Mouse (Mus musculus) forebrain, embryonic 15.5 days (tissue): ENCODE data around the gene Msl1. TPM values are rescaled to one million over a fixed set of nuclear protein-coding genes. Genes with fewer than 3 reads are reported as not detected.

Experiments
- ATAC-seq: fragments of 200-750 bp; cut with Nextera tagmentation; replicated peaks from 2 replicates; pipeline ENCODE4 v1.8.0; 2017; ENCODE audit warnings: mild to moderate bottlenecking, moderate TSS enrichment, moderate library complexity
- H3K27ac ChIP-seq: fragments of 300-500 bp; sonication (generic); replicated peaks from 2 replicates; pipeline ENCODE4 v1.5.1; 2015; ENCODE audit warnings: mild to moderate bottlenecking, inconsistent platforms
- H3K27me3 ChIP-seq: fragments of 300-500 bp; sonication (generic); 2 replicates; pipeline ENCODE4 v1.6.1; 2015; ENCODE audit warnings: inconsistent platforms
- H3K36me3 ChIP-seq: fragments of 300-500 bp; sonication (generic); 2 replicates; pipeline ENCODE4 v1.6.1; 2015; ENCODE audit warnings: mild to moderate bottlenecking, inconsistent platforms
- H3K4me1 ChIP-seq: fragments of 300-500 bp; sonication (generic); 2 replicates; pipeline ENCODE4 v1.6.1; 2015; ENCODE audit warnings: inconsistent platforms
- H3K4me2 ChIP-seq: fragments of 300-500 bp; sonication (generic); replicated peaks from 2 replicates; pipeline ENCODE4 v1.6.1; 2015; ENCODE audit warnings: mild to moderate bottlenecking, inconsistent platforms
- H3K4me3 ChIP-seq: fragments of 300-500 bp; sonication (generic); 2 replicates; pipeline ENCODE4 v1.5.1; 2015; ENCODE audit warnings: mild to moderate bottlenecking, inconsistent platforms
- H3K9ac ChIP-seq: fragments of 300-500 bp; sonication (generic); replicated peaks from 2 replicates; pipeline ENCODE4 v1.6.1; 2015; ENCODE audit warnings: mild to moderate bottlenecking, inconsistent platforms
- H3K9me3 ChIP-seq: fragments of 300-500 bp; sonication (generic); 2 replicates; pipeline ENCODE4 v1.6.1; 2016; ENCODE audit warnings: inconsistent platforms
- WGBS: fragments of 180-500 bp; shearing (Covaris S2); methylation state at CpG from one replicate; pipeline ENCODE4 v1.1.7; 2015; ENCODE audit warnings: mixed read lengths; 5-methylcytosine and 5-hydroxymethylcytosine counted together
- polyA plus RNA-seq: library from polyadenylated mRNA; unstranded; fragments of >200 nt; fragmentation: Nextera tagmentation; extraction: Ambion mirVana; gene quantifications from 2 replicates; pipeline ENCODE4 v1.2.1, GENCODE M21; 2015

The Msl1 gene
- polyA plus RNA-seq, 1 experiment from 2014 or later = 31.7 TPM

DNA sequence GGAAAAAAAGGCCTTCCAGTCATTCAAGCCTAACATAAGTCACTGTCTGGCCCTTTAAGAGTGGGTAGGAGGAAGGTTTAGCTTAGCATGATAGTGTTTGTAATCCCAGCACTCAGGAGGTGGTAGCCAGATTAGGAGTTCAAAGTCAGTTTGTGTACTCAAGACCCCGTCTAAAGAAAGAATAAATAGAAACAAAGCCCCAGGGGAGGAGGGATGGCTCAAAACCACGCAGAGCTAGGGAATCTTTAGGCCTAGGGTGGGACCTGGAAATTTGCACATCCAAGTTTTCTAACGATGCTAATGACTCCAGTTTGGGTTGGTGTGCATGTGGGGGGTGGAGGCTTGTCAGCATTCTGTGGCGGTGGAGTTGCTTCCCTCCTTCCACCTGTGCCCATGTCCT, 3.2 kb upstream of the Msl1 start:
- 9% methylated on average over 4 of the region's 4 CpGs for WGBS
- Histone ChIP-seq H3K4me2 (no peak overlapping the region), H3K9ac (no peak overlapping the region), H3K36me3 (no peaks in the 10 kb centered on the region), H3K27ac (no peak overlapping the region), H3K4me3 (no peak overlapping the region), H3K9me3 (no peaks in the 10 kb centered on the region), H3K27me3 (no peaks in the 10 kb centered on the region), H3K4me1 (peaks cover 37% of the 10 kb centered on the region)
- no peak for ATAC-seq

DNA sequence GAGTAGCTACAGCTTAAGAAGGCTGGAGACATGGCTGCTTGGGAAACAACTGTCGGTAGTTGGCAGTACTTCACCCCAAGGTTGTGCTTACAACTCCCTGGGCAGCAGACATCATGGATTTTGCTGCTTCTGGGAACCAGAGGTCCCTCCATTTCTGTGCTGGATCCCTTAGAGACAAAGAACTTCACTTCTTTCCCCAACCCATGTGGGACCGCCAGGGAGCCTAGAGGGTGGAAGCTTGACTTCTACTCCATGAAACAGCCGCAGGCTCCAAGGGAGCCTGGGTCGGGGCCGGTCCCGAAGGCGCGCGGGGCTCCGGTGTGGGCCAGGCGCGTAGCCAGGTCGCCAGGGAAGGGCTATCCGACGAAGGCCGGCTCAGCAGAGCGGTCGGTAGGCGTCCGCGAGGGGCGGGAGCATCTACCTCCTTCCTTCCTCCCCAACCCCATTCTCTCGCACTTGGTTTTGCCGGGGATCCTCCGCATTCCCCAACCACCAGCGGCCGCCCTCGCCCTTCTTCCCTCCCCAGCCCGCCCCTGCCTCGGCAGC, 774 bp upstream of the Msl1 start:
- Histone ChIP-seq H3K27me3 (no peaks in the 10 kb centered on the region), H3K4me1 (peaks cover 42% of the 10 kb centered on the region), H3K4me2 (peak overlapping the region; percentile 83), H3K27ac (peak overlapping the region; percentile 99), H3K4me3 (peak overlapping the region; percentile 81), H3K36me3 (peaks cover 7% of the 10 kb centered on the region), H3K9ac (peak overlapping the region; percentile 96), H3K9me3 (no peaks in the 10 kb centered on the region)
- peak; percentile 64 for ATAC-seq
- WGBS = under 1% methylated on average over 30 of the region's 30 CpGs

DNA sequence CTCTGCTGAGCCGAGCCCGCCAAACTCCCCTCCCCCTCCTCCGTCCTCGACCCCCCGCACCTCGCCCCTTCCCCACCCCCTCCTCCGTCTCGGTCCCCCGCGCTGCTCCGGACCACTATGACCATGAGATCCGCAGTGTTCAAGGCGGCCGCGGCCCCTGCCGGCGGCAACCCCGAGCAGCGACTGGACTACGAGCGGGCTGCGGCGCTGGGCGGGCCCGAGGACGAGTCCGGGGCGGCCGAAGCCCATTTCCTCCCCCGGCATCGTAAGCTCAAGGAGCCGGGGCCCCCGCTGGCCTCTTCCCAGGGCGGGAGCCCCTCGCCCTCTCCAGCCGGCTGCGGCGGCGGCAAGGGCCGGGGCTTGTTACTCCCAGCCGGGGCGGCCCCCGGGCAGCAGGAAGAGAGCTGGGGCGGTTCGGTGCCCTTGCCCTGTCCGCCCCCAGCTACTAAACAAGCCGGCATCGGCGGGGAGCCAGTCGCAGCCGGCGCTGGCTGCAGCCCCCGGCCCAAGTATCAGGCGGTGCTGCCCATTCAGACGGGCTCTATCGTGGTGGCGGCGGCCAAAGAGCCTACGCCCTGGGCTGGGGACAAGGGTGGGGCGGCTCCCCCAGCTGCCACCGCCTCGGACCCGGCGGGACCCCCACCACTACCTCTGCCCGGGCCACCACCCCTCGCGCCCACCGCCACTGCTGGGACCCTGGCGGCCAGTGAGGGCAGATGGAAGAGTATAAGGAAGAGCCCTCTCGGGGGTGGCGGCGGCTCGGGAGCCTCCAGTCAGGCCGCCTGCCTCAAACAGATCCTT, 598 bp downstream of the Msl1 start:
- H3K9me3 ChIP-seq = no peaks in the 10 kb centered on the region
- no peaks in the 10 kb centered on the region for H3K27me3 ChIP-seq
- peak overlapping the region; percentile 81 for H3K4me3 ChIP-seq
- H3K4me1 ChIP-seq = peaks cover 37% of the 10 kb centered on the region
- under 1% methylated on average over 71 of the region's 74 CpGs for WGBS
- peaks cover 20% of the 10 kb centered on the region for H3K36me3 ChIP-seq
- H3K4me2 ChIP-seq = peak overlapping the region; percentile 83
- H3K27ac ChIP-seq = peak overlapping the region; percentile 99
- ATAC-seq = peak; percentile 35
- H3K9ac ChIP-seq = peak overlapping the region; percentile 96

DNA sequence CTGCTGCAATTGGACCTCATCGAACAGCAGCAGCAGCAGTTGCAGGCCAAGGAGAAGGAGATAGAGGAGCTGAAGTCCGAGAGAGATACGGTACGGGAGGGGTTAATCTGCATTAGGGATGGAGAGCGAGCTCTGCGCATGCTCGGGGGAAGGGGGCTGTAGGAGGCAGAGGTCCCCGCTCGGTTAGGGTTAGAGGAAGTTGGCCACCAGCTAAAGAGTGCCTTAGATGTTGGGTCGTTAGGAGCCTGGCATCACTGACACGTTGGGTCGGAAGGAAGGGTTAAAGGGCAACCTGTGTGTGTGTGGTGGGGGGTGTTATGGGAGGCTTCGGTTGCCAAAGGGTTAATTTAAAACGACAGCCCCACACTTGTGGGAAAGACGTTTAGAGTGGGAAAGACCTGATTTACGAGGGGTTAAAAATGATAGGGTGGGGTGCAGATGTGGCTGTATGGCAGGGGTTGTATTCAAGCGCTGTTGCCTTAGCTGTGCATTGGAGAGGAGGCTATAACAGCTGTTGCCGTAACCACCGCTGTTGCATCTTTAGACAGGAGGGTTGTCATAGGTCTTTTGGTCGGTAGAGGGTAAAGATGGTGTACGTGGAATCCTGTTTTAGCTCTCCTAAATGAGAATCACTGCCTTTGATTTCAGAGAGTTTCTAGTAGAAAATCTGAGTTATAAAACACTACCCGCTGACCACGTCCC, 1.4 kb downstream of the Msl1 start:
- peak overlapping the region; percentile 99 for H3K27ac ChIP-seq
- peak overlapping the region; percentile 81 for H3K4me3 ChIP-seq
- H3K9me3 ChIP-seq = no peaks in the 10 kb centered on the region
- peak overlapping the region; percentile 83 for H3K4me2 ChIP-seq
- H3K9ac ChIP-seq = peak overlapping the region; percentile 96
- peak; percentile 48 for ATAC-seq
- H3K27me3 ChIP-seq = no peaks in the 10 kb centered on the region
- peaks cover 28% of the 10 kb centered on the region for H3K36me3 ChIP-seq
- WGBS = 3% methylated on average over 23 of the region's 23 CpGs
- H3K4me1 ChIP-seq = peaks cover 37% of the 10 kb centered on the region

DNA sequence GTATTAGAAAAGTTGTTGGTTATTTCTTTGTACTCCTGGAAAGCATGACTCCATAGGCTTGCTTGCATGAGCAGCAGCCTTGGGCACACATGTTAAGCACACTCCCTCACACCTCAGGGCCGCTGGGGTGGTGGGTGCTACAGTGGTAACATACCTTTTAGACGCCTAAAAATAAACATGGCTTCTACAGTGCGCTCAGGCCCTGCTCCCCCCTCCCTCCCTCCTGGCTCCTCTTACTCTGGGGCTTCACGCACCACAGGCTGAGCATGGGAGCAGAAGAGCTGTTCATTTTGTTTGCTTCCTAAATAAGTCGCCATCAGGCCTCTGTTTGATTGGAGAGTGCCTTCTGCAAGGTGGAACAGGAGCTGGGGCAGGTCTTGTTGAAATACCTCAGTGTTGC, 2.0 kb downstream of the Msl1 start:
- Histone ChIP-seq H3K36me3 (peaks cover 34% of the 10 kb centered on the region), H3K27ac (peak overlapping the region; percentile 99; the same call in 1 of the 2 replicates), H3K9me3 (no peaks in the 10 kb centered on the region), H3K27me3 (no peaks in the 10 kb centered on the region), H3K4me3 (peak overlapping the region; percentile 81), H3K9ac (peak overlapping the region; percentile 96), H3K4me2 (peak overlapping the region; percentile 83), H3K4me1 (peaks cover 37% of the 10 kb centered on the region)
- 9% methylated on average over 5 of the region's 5 CpGs for WGBS
- no peak for ATAC-seq

DNA sequence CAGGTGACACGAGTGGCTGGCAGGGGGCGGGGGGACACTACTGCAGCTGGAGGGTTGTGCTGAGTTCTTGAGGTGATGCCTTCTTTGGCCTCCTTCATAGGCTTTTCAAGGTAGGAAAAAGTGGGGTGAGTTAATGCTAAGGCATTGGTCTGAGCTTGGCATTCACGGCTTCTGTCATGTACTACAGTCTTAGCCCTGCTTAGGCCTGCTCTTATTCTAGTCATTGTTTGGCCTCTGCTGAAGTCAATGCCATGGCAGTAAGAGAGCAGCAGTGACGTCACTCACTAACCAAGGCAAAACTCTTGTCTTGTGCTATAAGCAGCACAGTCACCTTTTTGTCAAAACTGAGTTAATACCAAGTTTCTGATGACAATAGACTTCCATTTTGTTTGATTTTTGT, 2.6 kb downstream of the Msl1 start:
- peak overlapping the region; percentile 81 for H3K4me3 ChIP-seq
- peak overlapping the region; percentile 96 for H3K9ac ChIP-seq
- no peaks in the 10 kb centered on the region for H3K9me3 ChIP-seq
- peaks cover 40% of the 10 kb centered on the region for H3K36me3 ChIP-seq
- no peaks in the 10 kb centered on the region for H3K27me3 ChIP-seq
- WGBS = 32% methylated on average over 4 of the region's 4 CpGs
- peaks cover 36% of the 10 kb centered on the region for H3K4me1 ChIP-seq
- H3K4me2 ChIP-seq = peak overlapping the region; percentile 83
- no peak for ATAC-seq
- H3K27ac ChIP-seq = 0 out of 2 replicates have a peak overlapping the region, but pooled peaks have one; percentile 99

DNA sequence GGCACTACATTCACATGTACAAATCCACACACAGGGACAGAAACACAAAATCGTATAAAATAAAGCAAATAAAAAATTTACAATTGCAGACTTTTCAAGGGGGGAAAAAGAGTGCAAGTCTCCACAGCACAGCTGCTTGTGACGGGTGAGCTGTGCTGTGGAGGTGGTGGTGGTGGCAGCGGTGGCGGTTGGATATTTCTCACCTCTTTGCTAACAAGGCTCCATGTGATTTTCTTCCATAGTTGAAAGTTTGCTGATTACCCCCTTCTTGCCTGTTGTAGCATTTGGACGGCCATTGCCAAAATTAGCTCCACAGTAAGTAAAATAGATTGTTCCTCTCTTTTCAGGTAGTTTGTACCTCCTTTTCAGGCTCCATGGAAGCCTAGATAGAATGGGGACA, 9.3 kb downstream of the Msl1 start, which contains the start of gene Casc3:
Casc3 (plus strand) TSS at position 301 of the 400 bp plus-strand sequence.
- Histone ChIP-seq H3K9me3 (no peaks in the 10 kb centered on the region), H3K4me2 (no peak within 1 kb of the TSS), H3K4me1 (peaks cover 11% of the 10 kb centered on the region), H3K4me3 (no peak within 1 kb of the TSS), H3K9ac (no peak within 1 kb of the TSS), H3K27ac (no peak within 1 kb of the TSS), H3K27me3 (no peaks in the 10 kb centered on the region), H3K36me3 (peaks cover 82% of the 10 kb centered on the region)
- 93% methylated on average over 5 of the region's 5 CpGs for WGBS
- ATAC-seq = no peak

DNA sequence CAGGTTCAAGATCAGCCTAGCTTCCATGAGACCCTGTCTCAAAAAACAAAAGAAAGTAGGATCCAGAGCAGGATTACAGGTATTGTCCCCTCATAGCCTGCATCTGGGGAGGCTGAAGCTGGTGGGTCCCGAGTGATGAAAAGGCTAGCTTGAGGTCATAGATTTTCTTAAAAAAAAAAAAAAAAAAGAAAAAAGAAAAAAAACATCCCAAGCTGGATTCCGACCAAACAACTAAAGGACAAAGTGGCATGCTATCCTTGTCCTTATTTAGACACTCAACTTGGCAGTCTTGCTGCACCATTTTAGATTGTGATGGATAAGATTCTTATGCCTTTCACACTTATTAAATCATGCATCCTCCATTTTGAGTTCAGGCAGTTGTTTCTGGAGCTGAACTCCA, 13.1 kb downstream of the Msl1 start:
- no peak for ATAC-seq
- Histone ChIP-seq H3K27ac (peak overlapping the region; percentile 97), H3K4me3 (peak overlapping the region; percentile 85; the same call in 1 of the 2 replicates), H3K9me3 (no peaks in the 10 kb centered on the region), H3K4me1 (peaks cover 33% of the 10 kb centered on the region), H3K36me3 (peaks cover 63% of the 10 kb centered on the region), H3K27me3 (no peaks in the 10 kb centered on the region), H3K4me2 (no peak overlapping the region), H3K9ac (no peak overlapping the region)
- 70% methylated on average over 2 of the region's 2 CpGs for WGBS

DNA sequence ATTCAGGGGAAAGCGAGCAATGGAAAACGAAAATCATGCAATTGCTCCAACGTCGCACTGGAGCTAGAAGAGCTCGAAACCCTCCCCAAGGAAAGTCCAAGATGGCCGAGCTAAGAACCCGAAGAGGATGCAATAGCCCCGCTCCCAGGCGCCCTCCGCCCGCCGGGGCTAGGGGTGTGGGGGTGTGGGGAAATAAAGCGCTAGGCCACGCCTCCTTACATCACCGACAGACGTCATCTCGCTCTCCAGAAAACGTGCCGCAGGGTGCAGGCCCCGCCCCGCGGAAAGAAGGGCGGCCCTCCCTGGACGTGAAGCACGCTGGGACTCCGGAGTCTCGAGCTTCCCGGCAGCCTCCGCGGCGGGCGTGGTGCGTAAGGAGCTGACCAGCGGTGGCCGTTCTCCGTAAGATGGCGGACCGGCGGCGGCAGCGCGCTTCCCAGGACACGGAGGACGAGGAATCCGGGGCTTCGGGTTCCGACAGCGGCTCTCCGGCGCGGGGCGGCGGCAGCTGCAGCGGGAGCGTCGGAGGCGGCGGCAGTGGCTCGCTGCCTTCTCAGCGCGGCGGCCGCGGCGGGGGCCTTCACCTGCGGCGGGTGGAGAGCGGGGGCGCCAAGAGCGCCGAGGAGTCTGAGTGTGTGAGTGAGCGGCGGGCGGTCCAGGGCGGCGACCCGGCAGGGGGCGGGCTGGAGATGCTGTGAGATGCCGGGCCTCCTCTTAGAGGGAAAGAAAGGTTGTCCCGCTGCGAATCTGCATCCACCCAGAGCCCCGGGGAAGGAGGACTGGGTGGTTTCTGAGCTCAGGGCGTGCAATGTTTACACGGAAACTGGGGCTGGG, 14.4 kb downstream of the Msl1 start:
- peaks cover 37% of the 10 kb centered on the region for H3K4me1 ChIP-seq
- peak overlapping the region; percentile 85 for H3K4me3 ChIP-seq
- ATAC-seq = peak; percentile 98
- peaks cover 61% of the 10 kb centered on the region for H3K36me3 ChIP-seq
- H3K27me3 ChIP-seq = no peaks in the 10 kb centered on the region
- H3K9me3 ChIP-seq = no peaks in the 10 kb centered on the region
- H3K4me2 ChIP-seq = peak overlapping the region; percentile 62
- WGBS = under 1% methylated on average over 82 of the region's 84 CpGs
- H3K9ac ChIP-seq = peak overlapping the region; percentile 95
- H3K27ac ChIP-seq = peak overlapping the region; percentile 97

DNA sequence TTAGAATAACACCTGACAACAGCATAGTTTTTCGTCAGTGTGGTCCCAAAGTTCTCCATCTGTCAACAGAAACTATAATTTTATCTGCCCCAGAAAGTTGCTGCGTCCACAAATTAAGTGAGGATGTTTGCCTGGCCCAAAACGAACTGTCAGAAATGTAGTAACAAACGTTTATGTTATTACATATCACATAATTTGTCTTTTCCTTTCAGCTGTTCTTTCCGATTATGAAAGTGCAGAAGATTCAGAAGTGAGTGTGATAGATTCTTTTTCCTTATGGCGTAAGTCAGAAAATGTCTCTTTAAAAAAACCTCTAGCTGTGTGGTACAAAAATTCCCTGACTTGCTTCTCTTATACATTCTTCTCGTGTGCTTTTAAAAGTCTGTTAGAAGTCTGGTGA, 15.4 kb downstream of the Msl1 start:
- WGBS = 78% methylated on average over 7 of the region's 7 CpGs
- ATAC-seq = no peak
- peak overlapping the region; percentile 95 for H3K9ac ChIP-seq
- peaks cover 37% of the 10 kb centered on the region for H3K4me1 ChIP-seq
- H3K27ac ChIP-seq = no peak overlapping the region
- no peaks in the 10 kb centered on the region for H3K9me3 ChIP-seq
- H3K4me3 ChIP-seq = peak overlapping the region; percentile 85
- peak overlapping the region; percentile 62 for H3K4me2 ChIP-seq
- H3K36me3 ChIP-seq = peaks cover 57% of the 10 kb centered on the region
- no peaks in the 10 kb centered on the region for H3K27me3 ChIP-seq

DNA sequence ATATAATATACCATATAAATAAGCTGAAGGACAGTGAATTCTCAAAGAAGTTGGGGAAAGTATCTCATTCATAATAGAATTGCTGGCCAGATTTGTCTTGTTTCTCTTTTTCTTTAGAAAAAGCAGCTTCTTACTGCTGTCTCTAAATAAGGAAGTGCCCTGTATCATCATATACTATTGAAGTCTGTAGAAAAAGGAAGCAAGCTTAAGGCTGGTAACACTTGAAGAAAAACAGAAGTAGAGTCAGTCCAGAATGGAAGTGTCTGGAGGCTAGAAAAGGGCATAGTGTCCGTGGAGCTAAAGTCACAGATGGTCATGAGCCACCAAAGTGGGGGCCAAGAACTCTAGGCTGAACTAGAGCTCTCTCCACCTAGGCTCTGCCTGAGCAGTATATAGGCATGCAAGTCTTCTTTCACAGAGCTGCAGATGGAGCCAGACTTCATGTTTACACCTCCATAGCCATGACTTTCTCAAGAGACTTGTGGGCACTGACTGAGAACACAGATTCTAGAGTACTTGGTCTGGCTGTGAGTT, 21.5 kb downstream of the Msl1 start:
- H3K36me3 ChIP-seq = peaks cover 79% of the 10 kb centered on the region

More for the DNA sequence above, 21.5 kb downstream of the Msl1 start:
- Histone ChIP-seq H3K27me3 (no peaks in the 10 kb centered on the region), H3K9ac (no peak overlapping the region), H3K9me3 (no peaks in the 10 kb centered on the region), H3K4me1 (peaks cover 10% of the 10 kb centered on the region), H3K27ac (no peak overlapping the region), H3K4me2 (no peak overlapping the region), H3K4me3 (no peak overlapping the region)
- ATAC-seq = no peak
- WGBS = 95% methylated on average over 1 of the region's 1 CpGs
